ENCODE assay signal across 8 mouse cellular contexts in genomic region chr4:26345741-26346442, GRCm38 (mm10). TPM values are rescaled to one million over a fixed set of nuclear protein-coding genes. Genes with fewer than 3 reads are reported as not detected.
DNase-seq lines count a peak whose midpoint lies in the region; ATAC-seq and TF ChIP-seq lines count a peak whose summit lies in the region.

No protein-coding gene starts in this region.

- TF ChIP-seq POLR2A in limb, embryonic 14.5 days (IDR thresholded peaks at IDR 0.05; ENCODE audit: borderline replicate concordance, extremely low read depth, insufficient read depth, insufficient read length): no peak

- peak overlapping the region; percentile 93 for H3K27ac ChIP-seq in heart, embryonic 13.5 days (replicated peaks)
- H3K27ac ChIP-seq in limb, embryonic 14.5 days (replicated peaks; ENCODE audit: low read depth, low read length): peak overlapping the region; percentile 77
- H3K27ac ChIP-seq in neural tube, embryonic 15.5 days (replicated peaks): peak overlapping the region; percentile 82

- no peaks in the 10 kb centered on the region for H3K36me3 ChIP-seq in heart, embryonic 13.5 days
- H3K36me3 ChIP-seq in limb, embryonic 14.5 days (ENCODE audit: control insufficient read depth, insufficient read depth, low read length): no peaks in the 10 kb centered on the region
- H3K36me3 ChIP-seq in neural tube, embryonic 15.5 days: no peaks in the 10 kb centered on the region

- DNase-seq in adrenal gland, adult 2 months: peak; percentile 15
- no peak for DNase-seq in adrenal gland, adult 18-20 months (ENCODE audit: low spot score in 2 of 2)
- DNase-seq in thymus, postnatal 25 days: peak; percentile 2
- no peak for DNase-seq in thymus, postnatal 0 days (ENCODE audit: low spot score)
- peak; percentile 12 for DNase-seq in limb, embryonic 14.5 days (ENCODE audit: low spot score)
- DNase-seq in gastrocnemius, postnatal 25 days: no peak

- peak overlapping the region; percentile 91 for H3K9ac ChIP-seq in heart, embryonic 13.5 days
- peak overlapping the region; percentile 89 for H3K9ac ChIP-seq in limb, embryonic 14.5 days (ENCODE audit: low read depth, low read length, severe bottlenecking)
- peak overlapping the region; percentile 79 for H3K9ac ChIP-seq in neural tube, embryonic 15.5 days (replicated peaks)

- H3K9me3 ChIP-seq in heart, embryonic 13.5 days: no peaks in the 10 kb centered on the region
- no peaks in the 10 kb centered on the region for H3K9me3 ChIP-seq in limb, embryonic 14.5 days (ENCODE audit: control insufficient read depth, low read length)
- H3K9me3 ChIP-seq in neural tube, embryonic 15.5 days (replicated peaks): no peaks in the 10 kb centered on the region

- H3K4me1 ChIP-seq in heart, embryonic 13.5 days: peaks cover 8% of the 10 kb centered on the region
- peaks cover 5% of the 10 kb centered on the region; the same call in 1 of the 2 replicates for H3K4me1 ChIP-seq in limb, embryonic 14.5 days (ENCODE audit: control insufficient read depth, insufficient read depth, low read length)
- H3K4me1 ChIP-seq in neural tube, embryonic 15.5 days: peaks cover 7% of the 10 kb centered on the region

- peak overlapping the region; percentile 74 for H3K4me2 ChIP-seq in heart, embryonic 13.5 days
- peak overlapping the region; percentile 60 for H3K4me2 ChIP-seq in limb, embryonic 14.5 days (replicated peaks; ENCODE audit: low read depth, low read length, severe bottlenecking)
- H3K4me2 ChIP-seq in neural tube, embryonic 15.5 days: peak overlapping the region; percentile 62

- peak overlapping the region; percentile 88 for H3K4me3 ChIP-seq in heart, embryonic 13.5 days
- peak overlapping the region; percentile 82 for H3K4me3 ChIP-seq in limb, embryonic 14.5 days (replicated peaks; ENCODE audit: low read length)
- H3K4me3 ChIP-seq in neural tube, embryonic 15.5 days (replicated peaks): peak overlapping the region; percentile 59

- no peak for ATAC-seq in heart, embryonic 13.5 days (ENCODE audit: extremely low read depth, insufficient number of reproducible peaks, low FRiP score, low TSS enrichment)
- ATAC-seq in limb, embryonic 14.5 days (ENCODE audit: low FRiP score, low read depth): no peak
- ATAC-seq in neural tube, embryonic 15.5 days (ENCODE audit: low FRiP score): peak; percentile 53

- H3K27me3 ChIP-seq in heart, embryonic 13.5 days (replicated peaks): no peaks in the 10 kb centered on the region
- no peaks in the 10 kb centered on the region for H3K27me3 ChIP-seq in limb, embryonic 14.5 days (ENCODE audit: control insufficient read depth, insufficient read depth, low read length)
- no peaks in the 10 kb centered on the region for H3K27me3 ChIP-seq in neural tube, embryonic 15.5 days (replicated peaks)

- WGBS in heart, embryonic 13.5 days: 1% methylated on average over 16 of the region's 16 CpGs
- 1% methylated on average over 16 of the region's 16 CpGs for WGBS in limb, embryonic 14.5 days
- WGBS in neural tube, embryonic 15.5 days: 1% methylated on average over 16 of the region's 16 CpGs

RNA-seq across cellular contexts. Expression of gene Manea, which starts 0.8 kb away (rescaled TPM):
- total RNA-seq in adrenal gland, adult 2 months (2021): 10 to 100 TPM; 16.5 to 28.0 TPM
- 35.4 and 39.8 TPM in 2 replicates for polyA plus RNA-seq in adrenal gland, adult 2 months (2012; rRNA removed)
- 10 to 100 TPM; 13.1 to 14.2 TPM for total RNA-seq in adrenal gland, adult 18-20 months (2021)
- 6.4 and 6.8 TPM in 2 replicates for polyA plus RNA-seq in thymus, postnatal 0 days (2015; fragmentation: Nextera tagmentation; extraction: Ambion mirVana)
- 10.9 and 11.1 TPM in 2 replicates for polyA plus RNA-seq in heart, embryonic 13.5 days (2015; fragmentation: Nextera tagmentation; extraction: Ambion mirVana)
- polyA plus RNA-seq in limb, embryonic 14.5 days (2012; rRNA removed): 8.5 and 9.2 TPM in 2 replicates
- polyA plus RNA-seq in limb, embryonic 14.5 days (2014; fragmentation: Nextera tagmentation; extraction: Ambion mirVana): 11.8 and 14.8 TPM in 2 replicates
- polyA plus RNA-seq in neural tube, embryonic 15.5 days (2015; fragmentation: Nextera tagmentation; extraction: Ambion mirVana): 14.5 and 15.0 TPM in 2 replicates
- total RNA-seq in gastrocnemius, postnatal 25 days (2021): 1 to 10 TPM; 3.7 to 4.1 TPM

Comparison
In these comparisons a context has a peak if more than half of its experiments do, and no peak if none do; other contexts are left out.
1. DNase-seq: peak in adrenal gland, adult 2 months (single experiment), thymus, postnatal 25 days (single experiment) and limb, embryonic 14.5 days (single experiment); none in adrenal gland, adult 18-20 months (0 of 2), thymus, postnatal 0 days (single experiment) and gastrocnemius, postnatal 25 days (single experiment).
2. Peak in every context shown above with its lines, with median percentiles within 50 percentile points of each other: H3K27ac ChIP-seq, H3K4me2 ChIP-seq, H3K4me3 ChIP-seq and H3K9ac ChIP-seq.